Mouse (Mus musculus) spleen, adult 2 months (tissue): ENCODE measurements around the gene Snx3.

Experiments
- CTCF ChIP-seq: fragments of 200-500 bp; IDR thresholded peaks from 2 replicates; pipeline ENCODE4 v1.5.1; 2011; ENCODE audit warnings: mild to moderate bottlenecking, inconsistent platforms; ENCODE audit not compliant: insufficient read depth, insufficient read length, insufficient replicate concordance; ENCODE audit errors: extremely low read depth
- POLR2A ChIP-seq: fragments of 200-500 bp; IDR thresholded peaks from 2 replicates; pipeline ENCODE4 v1.6.1; 2011; ENCODE audit warnings: low read depth, low read length, inconsistent platforms

- TF ChIP-seq CTCF, result no peak
- no peak for TF ChIP-seq POLR2A
These were observed 82.7 kb downstream of the Snx3 start for GRCm38 (mm10) chr10:42584436-42584983.
